Mouse (Mus musculus) spleen, postnatal 14 days (tissue): Measurements from ENCODE around the gene Iars.
"Not testable (repeated sequence)": the region's sequence is repeated elsewhere in the genome, so short reads cannot be mapped to it uniquely, and the experiment has no call there.

ENCODE experiments used
- DNase-seq, 2 experiments: peaks; one replicate each; pipeline ENCODE4 v3.0.0; 2021 to 2022; ENCODE audit warnings: low spot score in 2 of 2

Iars gene

GRCm38 (mm10) chr13:49736430-49736829, 54.5 kb downstream of the Iars start:
- DNase-seq, result no peak

- DNase-seq, result no peak
Measured at GRCm38 (mm10) chr13:49738011-49738410, 56.1 kb downstream of the Iars start.

- no peak for DNase-seq
Measured at GRCm38 (mm10) chr13:49741285-49742040, 59.6 kb downstream of the Iars start.

GRCm38 (mm10) chr13:49756591-49756990, 74.7 kb downstream of the Iars start:
- no peak for DNase-seq

GRCm38 (mm10) chr13:49757966-49758365, 76.1 kb downstream of the Iars start:
- DNase-seq, result no peak

GRCm38 (mm10) chr13:49760675-49761074, 78.8 kb downstream of the Iars start:
- DNase-seq, result no peak

- no peak for DNase-seq
Measured at GRCm38 (mm10) chr13:49762208-49762607, 80.3 kb downstream of the Iars start.

- no peak for DNase-seq
Measured at GRCm38 (mm10) chr13:49765306-49765705, 83.4 kb downstream of the Iars start.

- DNase-seq, result no peak
Measured at GRCm38 (mm10) chr13:49766269-49766668, 84.4 kb downstream of the Iars start.

GRCm38 (mm10) chr13:49768048-49768447, 86.1 kb downstream of the Iars start:
- DNase-seq, result no peak

GRCm38 (mm10) chr13:49769111-49769510, 87.2 kb downstream of the Iars start:
- no peak for DNase-seq

- DNase-seq, result not testable (repeated sequence)
Measured at GRCm38 (mm10) chr13:49771536-49771935, 89.6 kb downstream of the Iars start.
